Mouse (Mus musculus) small intestine, adult 2 months (tissue): ENCODE data around the gene Phf20.

Source experiments
- CTCF ChIP-seq: fragments of 200-500 bp; IDR thresholded peaks from 2 replicates; pipeline ENCODE4 v1.5.1; 2012; ENCODE audit warnings: low read depth, mild to moderate bottlenecking, control low read depth, inconsistent platforms, low read length, moderate library complexity, mixed read lengths; ENCODE audit not compliant: insufficient replicate concordance, insufficient read length; ENCODE audit errors: extremely low read depth
- POLR2A ChIP-seq: fragments of 200-500 bp; IDR thresholded peaks from 2 replicates; pipeline ENCODE4 v1.6.1; 2012; ENCODE audit warnings: low read depth, mild to moderate bottlenecking, control low read depth, inconsistent platforms, low read length, moderate library complexity

DNA sequence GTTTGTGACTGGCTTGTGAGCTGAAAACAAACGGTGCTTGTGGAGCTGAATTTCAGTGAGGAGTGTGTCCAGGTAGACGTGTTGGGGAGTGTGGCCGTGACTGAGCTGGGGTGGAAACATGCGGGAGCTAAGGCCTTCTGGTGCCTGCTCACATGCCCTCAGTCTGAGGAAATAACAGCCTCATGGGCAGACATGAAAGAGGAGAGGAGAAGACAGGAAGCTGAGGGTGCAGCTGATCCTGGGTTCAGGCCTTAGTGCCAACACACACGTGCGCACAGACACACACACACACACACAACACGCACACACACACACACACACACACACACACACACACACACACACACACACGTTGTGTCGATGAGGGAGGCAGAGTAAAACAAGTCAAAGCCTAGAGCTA lies 71.4 kb downstream of the Phf20 start:
- TF ChIP-seq CTCF (no peak), POLR2A (no peak)
